Mouse (Mus musculus) CD8-positive naive resting alpha-beta T cell, adult 2 months (primary cell): Measurements from ENCODE around the gene Vmn1r200.
"Not testable (repeated sequence)": the region's sequence is repeated elsewhere in the genome, so short reads cannot be mapped to it uniquely, and the experiment has no call there.

Experiments used
- DNase-seq, 2 experiments: peaks; one replicate each; pipeline ENCODE4 v3.0.0; 2022; ENCODE audit warnings: low read depth in 2 of 2, low spot score in 2 of 2

Gene Vmn1r200

DNA sequence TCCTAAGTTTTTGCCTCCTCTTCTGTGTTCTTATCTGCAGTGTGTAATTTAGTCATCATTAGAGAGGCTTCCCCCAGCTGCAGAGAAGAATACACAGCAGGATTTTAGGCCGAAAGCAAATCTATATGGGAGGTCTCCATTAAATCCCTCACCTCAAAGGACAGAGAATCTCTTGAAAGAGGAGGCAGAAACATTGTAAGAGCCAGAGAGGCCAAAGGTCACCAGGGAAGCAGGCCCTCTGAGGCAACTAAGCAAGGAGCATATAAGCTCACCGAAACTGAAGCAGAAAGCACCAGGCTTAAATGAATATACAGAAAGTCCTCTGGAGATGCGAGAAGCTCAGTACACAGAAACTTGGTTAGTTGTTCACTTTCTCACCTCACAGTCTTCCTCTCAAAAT, at the start of gene Vmn1r200:
TSS of gene Vmn1r200 (plus strand) at position 301 of the 400 bp plus-strand sequence.
- DNase-seq: no peak

DNA sequence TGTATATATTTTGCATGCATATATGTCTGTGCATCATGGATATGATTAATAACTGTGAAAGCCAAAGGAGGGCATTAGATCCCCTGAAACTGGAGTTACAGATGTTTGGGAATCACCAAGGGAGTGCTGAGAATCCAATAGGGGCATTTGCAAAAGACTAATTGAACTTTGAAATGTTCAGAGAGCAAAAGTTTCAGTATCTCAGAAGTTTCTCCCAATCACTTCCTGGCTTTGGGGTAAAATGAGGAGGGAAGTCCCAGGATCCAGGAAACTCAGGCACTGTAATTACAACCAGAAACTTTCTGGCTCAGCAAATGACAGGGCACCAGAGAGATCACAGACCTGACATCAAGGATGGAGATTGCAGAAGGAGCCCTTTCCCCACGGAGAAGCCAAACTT, 40.1 kb upstream of the Vmn1r200 start, which contains the start of gene Vmn1r198:
TSS of gene Vmn1r198 (plus strand) at position 301 of the 400 bp plus-strand sequence.
- no peak for DNase-seq

DNA sequence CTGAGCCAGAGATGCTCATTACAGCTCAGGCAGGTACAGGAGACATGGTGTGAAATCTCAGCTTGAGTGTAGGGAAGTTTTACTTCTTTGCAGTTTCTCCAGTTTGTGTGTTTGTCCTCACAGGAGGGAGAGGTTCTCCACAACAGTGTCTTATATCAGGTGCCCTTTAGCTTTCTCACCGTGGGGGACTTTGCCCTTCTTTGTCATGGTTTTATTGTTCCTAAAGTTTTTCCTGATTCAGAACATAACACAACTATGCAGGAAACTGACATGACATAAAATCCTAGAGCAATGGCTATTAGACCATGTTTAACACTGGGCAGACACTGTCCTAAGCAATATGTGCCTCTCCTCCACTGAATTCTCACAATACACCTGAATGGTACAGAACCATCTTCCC, 39.4 kb upstream of the Vmn1r200 start:
- DNase-seq: no peak

DNA sequence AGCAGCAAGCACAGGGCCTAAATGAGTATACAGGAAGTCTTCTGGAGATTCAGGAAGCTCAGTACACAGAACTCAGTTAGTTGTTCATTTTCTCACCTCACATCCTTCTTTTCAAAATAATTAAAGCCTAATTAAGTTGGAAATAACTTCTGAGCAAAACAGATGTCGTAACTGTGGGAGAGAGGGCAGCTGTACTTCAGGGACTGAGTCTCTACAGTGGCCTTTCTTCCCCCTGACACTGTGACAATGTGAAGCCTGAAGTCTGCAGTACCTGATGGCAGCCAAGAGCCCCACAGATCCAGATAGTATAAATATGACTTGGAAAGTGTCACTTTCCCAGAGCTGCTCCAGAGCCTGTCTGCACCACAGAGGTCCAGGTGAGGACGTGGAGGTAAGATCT, 10.7 kb upstream of the Vmn1r200 start, which contains the start of gene Vmn1r199:
TSS of gene Vmn1r199 (plus strand) at position 301 of the 400 bp plus-strand sequence.
- no peak for DNase-seq

DNA sequence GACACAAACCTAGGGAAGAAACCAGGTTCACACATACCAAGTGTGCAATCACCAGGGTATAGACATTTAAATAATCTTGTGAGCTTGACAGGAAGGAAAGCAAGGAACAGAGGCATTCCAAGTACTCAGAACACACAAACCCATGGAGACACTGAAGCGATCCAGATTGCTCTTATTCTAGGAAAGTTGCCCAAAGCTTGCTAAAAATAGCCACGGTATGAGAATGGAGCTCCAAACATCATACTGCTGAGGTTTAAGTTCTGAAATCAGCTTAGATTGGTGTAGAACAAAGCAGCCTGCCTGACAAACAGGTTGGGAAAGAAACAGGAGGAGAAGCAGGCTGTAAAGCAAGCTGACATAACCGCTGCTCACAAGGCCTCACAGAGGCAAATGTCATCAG, 9.0 kb upstream of the Vmn1r200 start:
- not testable (repeated sequence) for DNase-seq

DNA sequence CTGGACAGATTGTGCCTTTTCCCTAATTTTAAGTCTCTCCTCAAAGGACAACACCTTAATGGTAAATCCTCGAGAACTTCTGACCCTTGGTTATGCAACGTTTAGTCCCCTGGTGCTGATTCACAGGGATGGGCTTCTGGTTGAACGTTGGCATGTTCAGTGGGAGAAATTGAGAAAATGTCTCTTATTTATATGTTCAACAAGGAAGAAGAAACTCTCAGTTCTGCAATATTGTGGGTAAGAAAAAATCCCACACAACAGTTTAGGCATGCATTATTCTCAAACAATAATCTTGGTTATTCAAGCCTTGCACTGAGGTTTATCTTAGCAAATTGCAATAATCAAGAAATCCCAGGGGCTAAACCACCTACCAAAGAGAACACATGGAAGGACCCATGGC, 6.8 kb upstream of the Vmn1r200 start:
- no peak for DNase-seq

DNA sequence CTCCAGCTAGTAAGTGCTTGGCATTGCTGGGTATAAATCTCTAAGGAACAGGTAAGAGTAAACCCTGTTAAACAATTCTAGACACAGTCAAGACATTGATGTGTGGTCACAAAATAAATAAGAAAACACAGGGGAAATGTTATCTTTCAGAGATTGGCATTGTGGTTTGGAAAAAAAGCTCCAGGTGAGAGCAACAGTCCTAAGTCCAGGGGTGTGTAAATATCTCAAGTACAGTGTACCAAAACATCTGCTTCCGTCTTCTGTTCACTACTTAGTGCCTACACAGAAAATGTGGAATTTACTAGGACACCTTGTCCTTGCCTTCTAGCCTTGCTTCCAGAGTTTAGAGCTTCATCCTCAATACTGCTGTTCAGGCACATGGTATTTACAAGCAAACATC, 3.1 kb upstream of the Vmn1r200 start:
- DNase-seq: no peak

DNA sequence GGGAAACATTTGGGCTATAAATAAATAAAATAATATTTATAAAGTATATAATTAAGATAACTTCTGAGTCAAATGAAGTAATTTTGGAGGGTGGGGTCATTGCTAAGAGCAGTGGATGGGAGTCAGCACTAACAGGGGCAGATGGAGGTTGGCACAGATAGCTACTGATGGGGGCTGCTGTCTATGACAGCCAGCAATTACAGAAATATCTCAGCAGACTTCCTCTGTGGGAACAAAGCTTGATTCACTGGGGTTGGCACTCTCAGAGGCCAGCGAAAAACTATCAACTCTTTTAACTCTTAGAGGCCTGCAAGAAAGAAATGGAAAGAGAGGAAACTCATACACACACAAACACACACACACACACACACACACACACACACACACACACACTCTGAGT, 12.8 kb downstream of the Vmn1r200 start:
- DNase-seq: no peak
